Mouse (Mus musculus) cerebellum, postnatal 36 days (tissue): ENCODE data around the gene Ifi203.
"Not testable (repeated sequence)": the region's sequence is repeated elsewhere in the genome, so short reads cannot be mapped to it uniquely, and the experiment has no call there.

Source experiments
- DNase-seq, 2 experiments: peaks; one replicate each; pipeline ENCODE4 v3.0.0; 2021 to 2022; ENCODE audit warnings: mixed read lengths in 2 of 2

The Ifi203 gene

GRCm38 (mm10) chr1:173941924-173942779 lies at the start of gene Ifi203, which contains the start of gene Mndal:
TSS of gene Ifi203 (minus strand) at chr1:173942672.
TSS of gene Mndal (minus strand) at chr1:173942491.
- not testable (repeated sequence) for DNase-seq

GRCm38 (mm10) chr1:173982694-173983305 lies 40.3 kb upstream of the Ifi203 start, which contains the start of gene Ifi202b:
TSS of gene Ifi202b (minus strand) at chr1:173982744.
- not testable (repeated sequence) for DNase-seq

DNA sequence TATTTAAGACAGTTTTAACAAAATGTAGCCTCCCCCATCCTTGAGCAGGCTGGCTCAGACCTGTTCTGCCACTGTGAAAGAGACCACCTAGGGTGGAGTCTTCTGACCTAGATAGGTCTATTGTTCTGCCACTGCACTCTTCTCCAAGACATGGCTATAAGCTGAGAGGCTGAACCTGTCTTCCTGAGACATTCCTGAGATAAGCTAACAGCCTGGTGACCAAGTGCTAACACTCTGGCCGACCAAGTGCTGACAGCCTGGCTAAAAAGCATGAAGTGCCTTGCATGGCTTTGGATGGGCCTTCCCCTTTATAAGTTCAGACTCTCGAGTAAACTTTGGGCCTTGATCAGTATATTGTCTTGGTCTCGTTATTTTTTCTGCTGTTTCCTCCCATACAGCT lies 38.6 kb upstream of the Ifi203 start:
- not testable (repeated sequence) for DNase-seq

DNA sequence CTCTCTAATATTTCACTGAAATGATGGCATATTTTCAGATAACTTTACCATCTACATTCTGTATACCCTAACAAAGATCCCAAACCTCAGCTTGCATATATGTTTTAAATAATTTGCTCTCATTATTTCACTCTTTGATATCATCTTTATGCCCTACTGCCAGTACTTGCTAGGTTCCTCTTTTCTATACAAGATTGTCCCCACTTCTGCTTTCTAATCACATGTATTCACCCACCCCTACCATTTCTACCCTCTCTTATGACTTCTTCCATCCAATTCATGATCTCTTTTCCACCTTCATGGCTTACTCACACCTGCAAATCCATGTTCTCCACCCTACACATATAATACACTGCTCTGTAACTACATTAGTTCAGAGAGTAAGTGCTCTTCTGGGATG lies 35.1 kb upstream of the Ifi203 start:
- no peak for DNase-seq

DNA sequence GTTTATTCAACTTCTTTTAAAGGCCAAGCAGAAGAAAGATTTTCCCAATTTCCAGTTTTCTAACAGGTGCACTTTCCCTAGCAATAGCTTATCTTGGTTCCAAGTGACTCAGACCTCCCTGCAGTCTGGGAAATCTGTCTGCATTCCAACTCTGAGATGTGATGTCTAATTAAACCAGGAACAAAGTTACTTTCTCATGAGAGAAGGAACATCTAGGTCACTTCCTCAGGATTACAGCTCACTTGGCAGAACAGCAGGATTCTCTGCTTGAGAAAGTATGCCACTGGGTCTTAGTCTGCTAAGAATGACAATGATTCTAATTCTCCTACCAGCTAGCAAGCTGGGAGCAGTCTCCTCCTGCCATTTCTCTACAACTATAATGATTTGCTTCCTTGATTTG lies 30.6 kb upstream of the Ifi203 start:
- no peak for DNase-seq

DNA sequence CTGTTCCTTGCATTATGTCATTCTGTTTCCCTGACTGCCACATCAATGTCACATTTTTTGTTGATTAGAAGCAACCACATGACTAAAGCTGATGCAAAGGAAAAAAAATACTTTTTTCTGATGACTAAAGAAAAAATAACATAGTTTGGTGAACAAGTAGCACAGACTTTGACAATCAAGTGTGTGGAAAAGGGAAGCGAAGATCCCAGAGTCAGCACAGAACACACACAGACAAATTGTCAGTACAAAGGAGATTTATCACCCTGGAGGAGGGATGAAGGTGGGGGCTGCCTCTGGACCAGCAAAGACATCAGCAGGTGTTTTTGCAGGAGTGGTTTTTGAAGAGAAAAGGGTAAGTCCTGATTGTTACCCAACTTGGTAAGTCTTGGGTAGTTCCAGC lies 19.0 kb upstream of the Ifi203 start:
- DNase-seq, result not testable (repeated sequence)

DNA sequence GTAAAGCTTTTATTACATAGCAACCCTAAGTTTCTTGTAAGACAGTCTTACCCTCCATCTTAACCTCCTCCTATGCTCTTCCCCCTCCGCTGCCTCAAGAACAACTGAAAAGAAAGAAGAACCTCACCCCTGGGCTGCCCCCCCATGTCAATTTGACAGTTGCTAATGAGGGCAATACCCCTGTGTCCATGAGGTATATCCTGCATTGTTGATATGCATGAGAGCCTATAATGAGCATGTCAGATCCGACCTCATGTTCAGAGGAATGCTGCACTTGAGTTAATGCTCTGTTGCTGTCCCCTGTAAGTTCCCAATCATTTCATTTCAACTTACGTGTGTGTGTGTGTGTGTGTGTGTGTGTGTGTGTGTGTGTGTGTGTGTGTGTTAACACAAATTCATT lies 17.5 kb upstream of the Ifi203 start:
- DNase-seq, result not testable (repeated sequence)

DNA sequence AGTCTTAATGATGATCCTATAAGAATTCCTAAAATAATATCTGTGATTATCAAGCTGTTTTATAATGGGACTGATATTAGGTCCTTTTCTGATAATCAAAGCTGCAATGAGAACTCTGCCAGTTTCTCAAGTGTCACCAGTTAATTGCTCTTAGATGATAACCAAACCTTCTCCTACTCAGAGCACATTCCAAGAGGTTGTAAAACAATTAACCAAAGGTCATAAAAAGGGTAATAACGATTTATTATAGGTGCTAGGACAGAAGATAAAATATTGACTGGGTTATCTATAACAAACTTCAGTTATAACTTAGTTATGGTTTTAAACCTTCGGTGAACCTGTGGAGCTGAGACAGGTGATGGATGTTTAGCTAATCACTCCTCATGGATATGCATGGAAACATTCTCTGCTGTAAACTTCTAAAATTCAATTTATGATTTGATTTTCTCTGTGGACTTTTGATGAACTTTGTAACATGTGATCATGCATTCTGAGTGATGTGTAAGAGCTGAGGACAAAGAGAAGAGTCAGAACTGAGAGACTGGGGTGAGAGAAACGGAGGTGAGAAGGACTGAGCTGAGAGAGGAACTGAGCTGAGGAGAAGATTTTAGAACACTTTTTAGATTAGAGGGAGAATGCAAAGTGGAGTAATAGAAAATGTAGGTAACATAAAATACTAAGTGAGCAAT lies 13.5 kb upstream of the Ifi203 start:
- DNase-seq, result not testable (repeated sequence)

GRCm38 (mm10) chr1:173955071-173955796 lies 12.8 kb upstream of the Ifi203 start:
- DNase-seq, result no peak

DNA sequence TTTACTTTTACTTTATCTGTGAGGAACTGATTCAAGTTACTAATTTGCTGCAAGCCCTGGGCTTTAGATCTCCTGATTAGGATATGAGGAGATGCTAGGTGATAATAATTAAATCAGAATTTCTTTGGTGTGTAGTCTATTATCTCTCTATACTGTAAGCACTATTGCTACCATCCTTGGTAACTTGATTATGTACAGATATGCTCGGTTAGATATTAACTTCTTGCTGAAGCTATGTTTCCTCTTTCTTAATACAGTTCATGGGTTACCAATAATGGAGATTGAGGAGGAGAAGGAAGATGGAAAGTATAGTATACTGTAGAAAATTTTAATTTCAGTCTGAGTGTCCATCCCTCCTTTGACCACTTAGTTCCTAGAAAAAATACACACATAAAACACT lies 11.1 kb upstream of the Ifi203 start:
- no peak for DNase-seq

DNA sequence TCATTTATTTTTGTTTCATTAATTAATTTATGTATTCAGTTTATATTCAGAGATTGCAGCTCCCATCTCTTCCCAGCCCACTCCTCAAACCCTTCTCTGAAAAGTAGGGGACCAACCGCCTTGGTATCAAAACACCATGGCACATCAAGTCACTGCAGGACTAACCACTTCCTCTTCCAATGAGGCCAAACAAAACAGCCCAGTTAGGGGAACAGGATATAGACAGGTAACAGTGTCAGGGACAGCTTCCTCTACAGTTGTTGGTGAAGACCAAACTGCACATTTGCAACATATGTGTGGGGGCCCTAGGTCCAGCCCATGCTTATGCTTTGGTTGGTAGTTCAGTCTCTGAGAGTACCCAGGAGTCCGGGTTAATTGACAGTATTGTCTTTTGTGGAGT lies 6.6 kb upstream of the Ifi203 start:
- not testable (repeated sequence) for DNase-seq

DNA sequence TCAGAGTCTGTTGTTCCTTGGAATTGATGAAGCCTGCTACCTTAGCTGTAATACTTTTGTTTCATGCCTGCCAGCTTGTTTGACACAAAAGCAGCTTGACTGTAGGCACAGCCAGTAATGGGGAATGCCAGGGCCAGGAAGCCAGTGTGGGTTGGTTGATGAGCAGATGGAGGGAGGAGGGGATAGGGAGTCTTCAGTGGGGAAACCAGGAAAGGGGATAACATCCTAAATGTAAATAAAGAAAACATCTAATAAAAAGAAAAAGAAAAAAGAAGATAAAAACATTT lies 251 bp upstream of the Ifi203 start:
- peak in 1 of 2 experiments; percentile 7 for DNase-seq

- not testable (repeated sequence) for DNase-seq
Measured at GRCm38 (mm10) chr1:173941522-173941921, 950 bp downstream of the Ifi203 start.

GRCm38 (mm10) chr1:173919279-173919678 lies 23.2 kb downstream of the Ifi203 start:
- not testable (repeated sequence) for DNase-seq

DNA sequence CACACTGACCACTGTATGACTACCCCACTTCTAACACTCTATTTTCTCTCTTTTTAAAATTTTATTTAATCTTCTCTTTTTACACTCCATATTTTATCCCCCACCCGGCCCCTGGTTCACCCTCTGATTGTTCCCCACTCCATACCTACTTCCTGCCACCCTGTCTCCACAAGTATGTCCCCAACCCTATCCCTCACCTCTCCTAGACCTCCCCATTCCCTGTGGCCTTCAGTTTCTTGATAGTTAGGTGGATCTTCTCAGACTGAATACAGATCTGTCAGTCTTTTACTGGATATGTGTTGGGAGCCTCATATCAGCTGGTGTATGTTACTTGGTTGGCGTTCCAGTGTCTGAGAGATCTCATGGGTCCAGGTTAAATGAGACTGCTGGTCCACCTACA lies 27.9 kb downstream of the Ifi203 start:
- no peak for DNase-seq

DNA sequence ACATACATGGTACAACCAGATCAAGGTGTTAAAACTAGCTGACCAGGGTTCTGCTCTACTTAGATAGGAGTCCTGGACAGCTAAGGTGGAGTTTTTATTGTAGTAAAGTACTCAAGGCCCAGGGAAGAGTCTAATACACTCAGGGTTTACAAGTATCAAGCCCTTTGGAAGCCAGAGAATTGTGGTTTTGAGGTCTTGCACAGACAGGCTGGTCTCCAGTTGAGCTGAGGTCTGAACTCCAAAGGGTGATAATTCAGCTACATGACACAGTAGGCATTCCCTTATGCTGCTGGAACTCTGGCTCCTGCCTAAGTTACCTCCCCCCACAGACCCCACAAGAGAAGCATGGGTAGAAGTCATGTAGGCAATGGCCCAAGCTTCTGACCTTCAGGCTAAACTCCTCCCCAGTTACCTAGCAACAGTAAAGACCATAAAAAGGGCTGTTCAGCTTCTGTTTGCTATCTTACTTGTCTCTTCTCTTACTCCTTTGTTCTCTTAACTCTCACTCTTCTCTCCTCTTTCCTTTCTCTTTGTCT lies 29.1 kb downstream of the Ifi203 start:
- DNase-seq, result not testable (repeated sequence)

- DNase-seq, result not testable (repeated sequence)
Measured at GRCm38 (mm10) chr1:173912548-173913255, 29.8 kb downstream of the Ifi203 start, which contains the start of gene Ifi211. TSS of gene Ifi211 (minus strand) at chr1:173913046.

DNA sequence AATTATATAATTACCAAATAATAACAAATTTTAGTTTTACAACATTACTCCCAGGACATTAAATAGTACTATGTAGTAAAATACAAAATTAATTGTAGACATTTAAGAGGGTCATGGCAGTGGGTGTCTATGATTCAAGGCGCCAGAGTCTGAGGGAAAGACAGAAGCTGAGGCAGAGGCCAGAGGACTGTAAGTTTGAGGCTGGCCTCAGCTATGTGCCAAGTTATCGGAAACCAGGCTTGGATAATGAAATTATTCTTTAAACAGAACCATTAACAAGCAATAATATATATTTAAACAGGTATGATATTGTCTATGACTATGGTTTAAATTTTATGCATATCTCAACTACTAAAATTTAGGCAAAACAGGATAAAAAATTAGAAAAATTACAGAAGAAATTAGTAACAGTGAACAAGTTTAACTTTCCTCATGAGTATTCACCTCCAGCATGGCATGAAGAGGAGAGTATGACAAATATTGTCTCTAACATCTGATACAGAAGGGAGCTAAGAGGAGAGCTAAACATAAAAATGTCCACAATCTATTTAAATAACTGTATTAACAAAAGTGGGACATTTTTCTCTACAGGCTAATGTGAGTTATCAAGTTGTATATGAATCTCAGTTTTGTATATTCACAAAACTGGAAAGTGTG lies 30.5 kb downstream of the Ifi203 start:
- no peak for DNase-seq

- not testable (repeated sequence) for DNase-seq
Measured at GRCm38 (mm10) chr1:173908390-173908789, 34.1 kb downstream of the Ifi203 start.

GRCm38 (mm10) chr1:173905885-173906284 lies 36.6 kb downstream of the Ifi203 start:
- not testable (repeated sequence) for DNase-seq

DNA sequence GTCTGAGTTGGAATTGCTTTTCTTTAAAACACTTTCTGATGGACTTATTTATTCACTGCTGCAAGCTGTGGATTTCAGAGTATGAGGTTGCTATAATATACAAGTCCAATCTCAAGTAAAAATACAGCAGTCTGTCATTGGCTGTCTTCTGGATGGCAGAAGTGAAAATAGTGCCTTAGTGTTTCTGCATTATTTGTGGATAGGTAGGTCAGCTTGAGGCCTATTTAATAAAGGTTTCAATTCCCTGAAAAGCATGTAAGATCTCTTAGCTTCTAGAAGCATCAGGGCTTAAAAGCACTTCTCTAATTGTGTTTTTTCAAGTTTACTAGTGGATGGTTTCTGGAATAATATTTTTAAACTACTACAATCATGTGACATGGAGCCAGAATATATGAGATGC lies 52.7 kb downstream of the Ifi203 start:
- DNase-seq, result not testable (repeated sequence)
